Mouse (Mus musculus): ENCODE data around the gene Tax1bp3. TPM values are rescaled to one million over a fixed set of nuclear protein-coding genes. Genes with fewer than 3 reads are reported as not detected.

Gene Tax1bp3
- polyA plus RNA-seq, 1 experiment: 70.9 TPM

GRCm38 (mm10) chr11:73232513-73232912 lies 55.6 kb downstream of the Tax1bp3 start:
- Histone ChIP-seq H3K27ac (replicated peaks; ENCODE audit: low read depth, low read length) (no peak overlapping the region), H3K4me3 (ENCODE audit: insufficient read depth, low read depth, low read length) (no peak overlapping the region), H3K4me1 (ENCODE audit: control insufficient read depth, insufficient read depth, insufficient read length, low read length) (peaks cover 21% of the 10 kb centered on the region)

Other genes starting within 250 kb of the Tax1bp3 start
- 2.6 and 4.3 TPM in 2 replicates for gene Atp2a3, start 215.9 kb upstream of the Tax1bp3 start, polyA plus RNA-seq (2012; ENCODE audit: insufficient read depth, insufficient read length, missing spikeins)
- 0.40 and 1.9 TPM in 2 replicates for gene P2rx1, start 178.0 kb upstream of the Tax1bp3 start, polyA plus RNA-seq (2012; ENCODE audit: insufficient read depth, insufficient read length, missing spikeins)
- not detected in 2 replicates for gene Camkk1, start 158.1 kb upstream of the Tax1bp3 start, polyA plus RNA-seq (2012; ENCODE audit: insufficient read depth, insufficient read length, missing spikeins)
- gene Ncbp3, start 129.3 kb upstream of the Tax1bp3 start, polyA plus RNA-seq (2012; ENCODE audit: insufficient read depth, insufficient read length, missing spikeins): 2.3 and 2.7 TPM in 2 replicates
- gene Itgae, start 86.5 kb upstream of the Tax1bp3 start, polyA plus RNA-seq (2012; ENCODE audit: insufficient read depth, insufficient read length, missing spikeins): 1.8 and 2.4 TPM in 2 replicates
- gene Haspin, start 38.8 kb upstream of the Tax1bp3 start, polyA plus RNA-seq (2012; ENCODE audit: insufficient read depth, insufficient read length, missing spikeins): not detected in 2 replicates
- gene P2rx5, start 16.7 kb upstream of the Tax1bp3 start, polyA plus RNA-seq (2012; ENCODE audit: insufficient read depth, insufficient read length, missing spikeins): 53.6 and 85.8 TPM in 2 replicates
- gene Emc6, start within 50 bp of the Tax1bp3 start, polyA plus RNA-seq (2012; ENCODE audit: insufficient read depth, insufficient read length, missing spikeins): 183 and 237 TPM in 2 replicates
- gene Ctns, start 22.0 kb downstream of the Tax1bp3 start, polyA plus RNA-seq (2012; ENCODE audit: insufficient read depth, insufficient read length, missing spikeins): 8.8 TPM in 2 replicates
- gene Shpk, start 22.4 kb downstream of the Tax1bp3 start, polyA plus RNA-seq (2012; ENCODE audit: insufficient read depth, insufficient read length, missing spikeins): 8.2 and 9.1 TPM in 2 replicates
- 0.33 and 0.75 TPM in 2 replicates for gene Trpv1, start 57.2 kb downstream of the Tax1bp3 start, polyA plus RNA-seq (2012; ENCODE audit: insufficient read depth, insufficient read length, missing spikeins)
- not detected in 2 replicates for gene Trpv3, start 90.3 kb downstream of the Tax1bp3 start, polyA plus RNA-seq (2012; ENCODE audit: insufficient read depth, insufficient read length, missing spikeins)
- gene Aspa, start 152.5 kb downstream of the Tax1bp3 start, polyA plus RNA-seq (2012; ENCODE audit: insufficient read depth, insufficient read length, missing spikeins): 163 and 192 TPM in 2 replicates
- gene Gm49340, start 152.7 kb downstream of the Tax1bp3 start, polyA plus RNA-seq (2012; ENCODE audit: insufficient read depth, insufficient read length, missing spikeins): 0.48 TPM in 1 of 2 replicates, not detected in the other
- 8.6 and 10.5 TPM in 2 replicates for gene Spata22, start 152.7 kb downstream of the Tax1bp3 start, polyA plus RNA-seq (2012; ENCODE audit: insufficient read depth, insufficient read length, missing spikeins)
- gene Olfr20, start 173.7 kb downstream of the Tax1bp3 start, polyA plus RNA-seq (2012; ENCODE audit: insufficient read depth, insufficient read length, missing spikeins): not detected in 2 replicates
- not detected in 2 replicates for gene Olfr376, start 194.2 kb downstream of the Tax1bp3 start, polyA plus RNA-seq (2012; ENCODE audit: insufficient read depth, insufficient read length, missing spikeins)
- gene Olfr1, start 222.5 kb downstream of the Tax1bp3 start, polyA plus RNA-seq (2012; ENCODE audit: insufficient read depth, insufficient read length, missing spikeins): not detected in 2 replicates

Data from brown adipose tissue, adult 24 weeks (tissue).